Mouse (Mus musculus): ENCODE measurements around the gene Frmd8. TPM values are rescaled to one million over a fixed set of nuclear protein-coding genes. Genes with fewer than 3 reads are reported as not detected.

The Frmd8 gene
- polyA plus RNA-seq, 1 experiment from 2014 or later = 31.3 TPM

GRCm38 (mm10) chr19:5840890-5841388 lies 34.1 kb downstream of the Frmd8 start:
- WGBS = 82% methylated on average over 9 of the region's 9 CpGs
- H3K4me3 ChIP-seq = no peak overlapping the region
- peak overlapping the region; percentile 15; the same call in 1 of the 2 replicates for H3K4me2 ChIP-seq
- no peaks in the 10 kb centered on the region for H3K27me3 ChIP-seq
- H3K36me3 ChIP-seq = no peaks in the 10 kb centered on the region
- H3K27ac ChIP-seq = 0 out of 2 replicates have a peak overlapping the region, but pooled peaks have one; percentile 22
- H3K9ac ChIP-seq = no peak overlapping the region
- peaks cover 54% of the 10 kb centered on the region for H3K4me1 ChIP-seq
- no peaks in the 10 kb centered on the region for H3K9me3 ChIP-seq
- no peak for ATAC-seq (ENCODE audit: insufficient number of reproducible peaks, low FRiP score, low TSS enrichment, low read depth)

- no peaks in the 10 kb centered on the region for H3K27me3 ChIP-seq
- peak overlapping the region; percentile 22; the same call in 1 of the 2 replicates for H3K27ac ChIP-seq
- no peak overlapping the region for H3K4me2 ChIP-seq
- ATAC-seq (ENCODE audit: insufficient number of reproducible peaks, low FRiP score, low TSS enrichment, low read depth) = no peak
- no peak overlapping the region for H3K4me3 ChIP-seq
- no peaks in the 10 kb centered on the region for H3K9me3 ChIP-seq
- WGBS = 62% methylated on average over 18 of the region's 18 CpGs
- H3K36me3 ChIP-seq = no peaks in the 10 kb centered on the region
- no peak overlapping the region for H3K9ac ChIP-seq
- H3K4me1 ChIP-seq = peaks cover 52% of the 10 kb centered on the region
Observed at GRCm38 (mm10) chr19:5840086-5840889, 34.8 kb downstream of the Frmd8 start.

GRCm38 (mm10) chr19:5839317-5840085 lies 35.6 kb downstream of the Frmd8 start:
- WGBS = 68% methylated on average over 14 of the region's 14 CpGs
- H3K9ac ChIP-seq = no peak overlapping the region

GRCm38 (mm10) chr19:5838892-5839165 lies 36.2 kb downstream of the Frmd8 start:
- Histone ChIP-seq H3K4me3 (no peak overlapping the region), H3K9me3 (no peaks in the 10 kb centered on the region), H3K36me3 (no peaks in the 10 kb centered on the region), H3K9ac (no peak overlapping the region), H3K4me1 (peaks cover 37% of the 10 kb centered on the region), H3K27me3 (no peaks in the 10 kb centered on the region), H3K27ac (no peak overlapping the region), H3K4me2 (no peak overlapping the region)
- no peak for ATAC-seq (ENCODE audit: insufficient number of reproducible peaks, low FRiP score, low TSS enrichment, low read depth)
- WGBS = 87% methylated on average over 4 of the region's 4 CpGs

More at GRCm38 (mm10) chr19:5839317-5840085, 35.6 kb downstream of the Frmd8 start:
- no peaks in the 10 kb centered on the region for H3K36me3 ChIP-seq
- ATAC-seq (ENCODE audit: insufficient number of reproducible peaks, low FRiP score, low TSS enrichment, low read depth) = no peak
- H3K4me2 ChIP-seq = no peak overlapping the region
- no peak overlapping the region for H3K4me3 ChIP-seq
- no peaks in the 10 kb centered on the region for H3K27me3 ChIP-seq
- peaks cover 44% of the 10 kb centered on the region for H3K4me1 ChIP-seq
- H3K27ac ChIP-seq = peak overlapping the region; percentile 22; the same call in 1 of the 2 replicates
- no peaks in the 10 kb centered on the region for H3K9me3 ChIP-seq

- H3K4me1 ChIP-seq = peaks cover 32% of the 10 kb centered on the region
- no peak overlapping the region for H3K4me2 ChIP-seq
- H3K36me3 ChIP-seq = no peaks in the 10 kb centered on the region
- no peak overlapping the region for H3K27ac ChIP-seq
- WGBS = 77% methylated on average over 12 of the region's 12 CpGs
- ATAC-seq (ENCODE audit: insufficient number of reproducible peaks, low FRiP score, low TSS enrichment, low read depth) = no peak
- no peak overlapping the region for H3K4me3 ChIP-seq
- no peak overlapping the region for H3K9ac ChIP-seq
- H3K9me3 ChIP-seq = no peaks in the 10 kb centered on the region
- no peaks in the 10 kb centered on the region for H3K27me3 ChIP-seq
Observed at GRCm38 (mm10) chr19:5838136-5838891, 36.8 kb downstream of the Frmd8 start.

GRCm38 (mm10) chr19:5837606-5838005 lies 37.5 kb downstream of the Frmd8 start:
- H3K9ac ChIP-seq = no peak overlapping the region
- H3K4me3 ChIP-seq = no peak overlapping the region
- H3K4me2 ChIP-seq = no peak overlapping the region
- no peak for ATAC-seq (ENCODE audit: insufficient number of reproducible peaks, low FRiP score, low TSS enrichment, low read depth)
- 82% methylated on average over 8 of the region's 8 CpGs for WGBS
- H3K4me1 ChIP-seq = peaks cover 25% of the 10 kb centered on the region
- H3K27ac ChIP-seq = no peak overlapping the region
- no peaks in the 10 kb centered on the region for H3K27me3 ChIP-seq
- H3K9me3 ChIP-seq = no peaks in the 10 kb centered on the region
- no peaks in the 10 kb centered on the region for H3K36me3 ChIP-seq

GRCm38 (mm10) chr19:5836941-5837572 lies 38.0 kb downstream of the Frmd8 start:
- Histone ChIP-seq H3K4me2 (no peak overlapping the region), H3K9ac (no peak overlapping the region), H3K4me1 (peaks cover 20% of the 10 kb centered on the region), H3K27ac (no peak overlapping the region), H3K4me3 (no peak overlapping the region), H3K9me3 (no peaks in the 10 kb centered on the region), H3K27me3 (no peaks in the 10 kb centered on the region), H3K36me3 (no peaks in the 10 kb centered on the region)
- no peak for ATAC-seq (ENCODE audit: insufficient number of reproducible peaks, low FRiP score, low TSS enrichment, low read depth)
- WGBS = 71% methylated on average over 10 of the region's 10 CpGs

- Histone ChIP-seq H3K9me3 (no peaks in the 10 kb centered on the region), H3K4me2 (no peak overlapping the region), H3K27me3 (no peaks in the 10 kb centered on the region), H3K9ac (no peak overlapping the region), H3K27ac (no peak overlapping the region), H3K4me1 (peaks cover 15% of the 10 kb centered on the region), H3K36me3 (no peaks in the 10 kb centered on the region), H3K4me3 (no peak overlapping the region)
- no peak for ATAC-seq (ENCODE audit: insufficient number of reproducible peaks, low FRiP score, low TSS enrichment, low read depth)
- 66% methylated on average over 8 of the region's 8 CpGs for WGBS
Observed at GRCm38 (mm10) chr19:5835922-5836430, 39.1 kb downstream of the Frmd8 start.

- no peak for ATAC-seq (ENCODE audit: insufficient number of reproducible peaks, low FRiP score, low TSS enrichment, low read depth)
- H3K4me3 ChIP-seq = no peak overlapping the region
- no peak overlapping the region for H3K9ac ChIP-seq
- no peaks in the 10 kb centered on the region; the same call in 1 of the 2 replicates for H3K36me3 ChIP-seq
- H3K9me3 ChIP-seq = no peaks in the 10 kb centered on the region
- WGBS = 84% methylated on average over 10 of the region's 10 CpGs
- H3K27me3 ChIP-seq = no peaks in the 10 kb centered on the region
- H3K4me1 ChIP-seq = peaks cover 9% of the 10 kb centered on the region; the same call in 1 of the 2 replicates
- no peak overlapping the region for H3K4me2 ChIP-seq
- H3K27ac ChIP-seq = no peak overlapping the region
Observed at GRCm38 (mm10) chr19:5835054-5835921, 39.8 kb downstream of the Frmd8 start.

GRCm38 (mm10) chr19:5834260-5834925 lies 40.7 kb downstream of the Frmd8 start:
- Histone ChIP-seq H3K4me2 (no peak overlapping the region), H3K27ac (no peak overlapping the region), H3K9ac (no peak overlapping the region), H3K36me3 (no peaks in the 10 kb centered on the region; the same call in 1 of the 2 replicates), H3K4me3 (no peak overlapping the region), H3K9me3 (no peaks in the 10 kb centered on the region), H3K27me3 (no peaks in the 10 kb centered on the region), H3K4me1 (0 out of 2 replicates have a peak, but pooled peaks cover 3% of the 10 kb centered on the region)
- no peak for ATAC-seq (ENCODE audit: insufficient number of reproducible peaks, low FRiP score, low TSS enrichment, low read depth)
- WGBS = 87% methylated on average over 12 of the region's 12 CpGs
